Mouse (Mus musculus): ENCODE results near the gene Sept11. TPM values are rescaled to one million over a fixed set of nuclear protein-coding genes. Genes with fewer than 3 reads are reported as not detected.

The Sept11 gene
- polyA plus RNA-seq (2012; fragmentation: generic; extraction: Trizol) = 102 TPM
- long read RNA-seq, experiment 1, full-length matches to known transcripts = 19 of 77 reads
- long read RNA-seq, experiment 1, partial matches to known transcripts = 49 of 77 reads
- long read RNA-seq, experiment 1, other reads (novel, unspliced or antisense) = 9 of 77 reads
- long read RNA-seq, experiment 2, full-length matches to known transcripts = 108 of 301 reads
- long read RNA-seq, experiment 2, partial matches to known transcripts = 176 of 301 reads
- long read RNA-seq, experiment 2, other reads (novel, unspliced or antisense) = 17 of 301 reads

DNA sequence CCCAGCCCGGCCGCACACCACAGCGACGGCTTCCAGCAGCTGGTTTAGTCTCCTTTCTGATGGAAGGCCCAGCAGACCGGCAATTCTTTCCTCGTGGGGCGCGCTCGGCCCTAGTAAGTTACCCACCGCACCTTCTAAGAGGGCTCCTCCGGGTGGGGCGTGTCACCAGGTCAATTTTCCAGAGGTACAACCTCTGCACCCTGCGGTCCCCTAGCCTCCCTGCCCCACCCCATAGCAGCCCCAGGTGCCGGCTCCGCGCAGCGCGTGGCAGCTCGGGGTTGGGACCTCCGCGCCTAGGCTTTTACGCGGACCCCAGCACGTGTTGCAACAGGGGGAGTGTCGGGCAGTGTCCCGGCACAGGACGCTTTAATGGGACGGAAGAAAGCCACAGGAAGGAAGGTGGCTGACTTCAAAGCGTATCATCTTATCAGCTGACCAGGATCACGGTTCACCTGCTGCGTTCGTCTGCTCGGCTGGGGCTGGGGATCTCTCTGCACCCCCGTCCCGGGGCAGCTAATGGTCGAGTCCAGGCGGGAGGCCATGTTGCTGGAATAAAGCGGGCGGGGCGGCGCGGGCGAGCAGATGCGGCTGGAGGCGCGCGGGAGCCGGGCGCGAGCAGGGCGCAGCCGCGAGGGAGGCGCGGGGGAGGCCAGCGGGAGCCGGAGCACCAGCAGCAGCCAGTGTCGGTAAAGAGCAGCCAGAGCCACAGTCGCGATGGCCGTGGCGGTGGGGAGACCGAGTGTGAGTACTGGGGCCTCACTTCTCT is at the start of gene Sept11:
Gene Sept11 (plus strand): TSS at position 581 of the 766 bp plus-strand sequence.
- Histone ChIP-seq H3K79me3 (ENCODE audit: low read depth) (peaks cover 57% of the 10 kb centered on the region), H3K36me3 (ENCODE audit: control insufficient read depth, insufficient read depth) (peaks cover 2% of the 10 kb centered on the region), H3K79me2 (ENCODE audit: control insufficient read depth, insufficient read depth) (peaks cover 71% of the 10 kb centered on the region), H3K27me3 (ENCODE audit: control insufficient read depth, insufficient read depth, insufficient read length) (no peaks in the 10 kb centered on the region), H3K4me3 (ENCODE audit: insufficient read depth, poor library complexity, severe bottlenecking) (peak within 1 kb of the TSS; percentile 84), H3ac (ENCODE audit: control insufficient read depth, insufficient read length, low read depth) (peak within 1 kb of the TSS; percentile 77)
- TF ChIP-seq FOSL1 (IDR thresholded peaks at IDR 0.05; ENCODE audit: insufficient read depth, low read length, poor library complexity, severe bottlenecking) = no peak
- peak; percentile 87 for TF ChIP-seq MAX (IDR thresholded peaks at IDR 0.05)
- TF ChIP-seq CEBPB (IDR thresholded peaks at IDR 0.05; ENCODE audit: low read depth) = no peak
- TF ChIP-seq USF1 (IDR thresholded peaks at IDR 0.05; ENCODE audit: low read depth) = peak; percentile 69
- TF ChIP-seq MYOD1 (IDR thresholded peaks at IDR 0.05; ENCODE audit: control insufficient read depth, insufficient read length, low read depth) = no peak
- TF ChIP-seq MYOG (IDR thresholded peaks at IDR 0.05; ENCODE audit: control insufficient read depth, extremely low read depth, insufficient read length) = no peak
- no peak for TF ChIP-seq CTCF (IDR thresholded peaks at IDR 0.05; ENCODE audit: control insufficient read depth, insufficient read depth, insufficient read length)

GRCm38 (mm10) chr5:93043688-93044583 is 49.3 kb upstream of the Sept11 start:
- Histone ChIP-seq H3K4me3 (ENCODE audit: insufficient read depth, poor library complexity, severe bottlenecking) (no peak overlapping the region), H3ac (ENCODE audit: control insufficient read depth, insufficient read length, low read depth) (no peak overlapping the region), H3K79me2 (ENCODE audit: control insufficient read depth, insufficient read depth) (no peaks in the 10 kb centered on the region), H3K79me3 (ENCODE audit: low read depth) (no peaks in the 10 kb centered on the region), H3K27me3 (ENCODE audit: control insufficient read depth, insufficient read depth, insufficient read length) (peaks cover 29% of the 10 kb centered on the region), H3K36me3 (ENCODE audit: control insufficient read depth, insufficient read depth) (no peaks in the 10 kb centered on the region)
- TF ChIP-seq USF1 (IDR thresholded peaks at IDR 0.05; ENCODE audit: low read depth) (no peak), CTCF (IDR thresholded peaks at IDR 0.05; ENCODE audit: control insufficient read depth, insufficient read depth, insufficient read length) (no peak), FOSL1 (IDR thresholded peaks at IDR 0.05; ENCODE audit: insufficient read depth, low read length, poor library complexity, severe bottlenecking) (no peak), MYOG (IDR thresholded peaks at IDR 0.05; ENCODE audit: control insufficient read depth, extremely low read depth, insufficient read length) (no peak), MYOD1 (IDR thresholded peaks at IDR 0.05; ENCODE audit: control insufficient read depth, insufficient read length, low read depth) (no peak), CEBPB (IDR thresholded peaks at IDR 0.05; ENCODE audit: low read depth) (no peak), MAX (IDR thresholded peaks at IDR 0.05) (no peak)

- TF ChIP-seq MAX (IDR thresholded peaks at IDR 0.05) (no peak), FOSL1 (IDR thresholded peaks at IDR 0.05; ENCODE audit: insufficient read depth, low read length, poor library complexity, severe bottlenecking) (no peak), CEBPB (IDR thresholded peaks at IDR 0.05; ENCODE audit: low read depth) (no peak), CTCF (IDR thresholded peaks at IDR 0.05; ENCODE audit: control insufficient read depth, insufficient read depth, insufficient read length) (no peak), MYOD1 (IDR thresholded peaks at IDR 0.05; ENCODE audit: control insufficient read depth, insufficient read length, low read depth) (no peak), MYOG (IDR thresholded peaks at IDR 0.05; ENCODE audit: control insufficient read depth, extremely low read depth, insufficient read length) (no peak), USF1 (IDR thresholded peaks at IDR 0.05; ENCODE audit: low read depth) (no peak)
- Histone ChIP-seq H3K79me2 (ENCODE audit: control insufficient read depth, insufficient read depth) (no peaks in the 10 kb centered on the region), H3K79me3 (ENCODE audit: low read depth) (no peaks in the 10 kb centered on the region), H3K36me3 (ENCODE audit: control insufficient read depth, insufficient read depth) (no peaks in the 10 kb centered on the region), H3K4me3 (ENCODE audit: insufficient read depth, poor library complexity, severe bottlenecking) (no peak within 1 kb of the TSS), H3K27me3 (ENCODE audit: control insufficient read depth, insufficient read depth, insufficient read length) (peaks cover 29% of the 10 kb centered on the region), H3ac (ENCODE audit: control insufficient read depth, insufficient read length, low read depth) (no peak within 1 kb of the TSS)
These were observed 48.5 kb upstream of the Sept11 start, which contains the start of gene Sowahb for GRCm38 (mm10) chr5:93044584-93045370. TSS of gene Sowahb (minus strand) at chr5:93045022.

GRCm38 (mm10) chr5:93045371-93045714 is 47.9 kb upstream of the Sept11 start:
- H3K4me3 ChIP-seq (ENCODE audit: insufficient read depth, poor library complexity, severe bottlenecking) = no peak overlapping the region
- no peak for TF ChIP-seq CTCF (IDR thresholded peaks at IDR 0.05; ENCODE audit: control insufficient read depth, insufficient read depth, insufficient read length)
- no peak for TF ChIP-seq FOSL1 (IDR thresholded peaks at IDR 0.05; ENCODE audit: insufficient read depth, low read length, poor library complexity, severe bottlenecking)
- no peak for TF ChIP-seq MAX (IDR thresholded peaks at IDR 0.05)
- TF ChIP-seq MYOD1 (IDR thresholded peaks at IDR 0.05; ENCODE audit: control insufficient read depth, insufficient read length, low read depth) = no peak
- no peak for TF ChIP-seq CEBPB (IDR thresholded peaks at IDR 0.05; ENCODE audit: low read depth)
- no peak for TF ChIP-seq MYOG (IDR thresholded peaks at IDR 0.05; ENCODE audit: control insufficient read depth, extremely low read depth, insufficient read length)
- TF ChIP-seq USF1 (IDR thresholded peaks at IDR 0.05; ENCODE audit: low read depth) = no peak
- H3K27me3 ChIP-seq (ENCODE audit: control insufficient read depth, insufficient read depth, insufficient read length) = peaks cover 29% of the 10 kb centered on the region
- no peaks in the 10 kb centered on the region for H3K79me3 ChIP-seq (ENCODE audit: low read depth)
- no peaks in the 10 kb centered on the region for H3K36me3 ChIP-seq (ENCODE audit: control insufficient read depth, insufficient read depth)
- H3K79me2 ChIP-seq (ENCODE audit: control insufficient read depth, insufficient read depth) = no peaks in the 10 kb centered on the region
- H3ac ChIP-seq (ENCODE audit: control insufficient read depth, insufficient read length, low read depth) = no peak overlapping the region
